Mouse (Mus musculus): Measurements from ENCODE around the gene Nabp1. TPM values are rescaled to one million over a fixed set of nuclear protein-coding genes. Genes with fewer than 3 reads are reported as not detected.

Nabp1 gene
- polyA plus RNA-seq, 1 experiment = 0.02 TPM

- Histone ChIP-seq H3K36me3 (ENCODE audit: control insufficient read depth) (no peaks in the 10 kb centered on the region; the same call in 1 of the 2 replicates), H3K4me1 (ENCODE audit: control insufficient read depth) (no peaks in the 10 kb centered on the region), H3K9me3 (ENCODE audit: control insufficient read depth, low read length) (no peaks in the 10 kb centered on the region), H3K27me3 (ENCODE audit: control insufficient read depth) (no peaks in the 10 kb centered on the region), H3K4me3 (replicated peaks) (no peak overlapping the region)
- no peak for TF ChIP-seq GATA1 (IDR thresholded peaks at IDR 0.05; ENCODE audit: low read length)
- TF ChIP-seq TAL1 (IDR thresholded peaks at IDR 0.05; ENCODE audit: low read length) = no peak
Measured at GRCm38 (mm10) chr1:51468077-51468476, 10.1 kb downstream of the Nabp1 start.

GRCm38 (mm10) chr1:51467181-51467580, 11.0 kb downstream of the Nabp1 start:
- Histone ChIP-seq H3K36me3 (ENCODE audit: control insufficient read depth) (no peaks in the 10 kb centered on the region; the same call in 1 of the 2 replicates), H3K27me3 (ENCODE audit: control insufficient read depth) (no peaks in the 10 kb centered on the region)
- TF ChIP-seq TAL1 (IDR thresholded peaks at IDR 0.05; ENCODE audit: low read length) (no peak), GATA1 (IDR thresholded peaks at IDR 0.05; ENCODE audit: low read length) (no peak)

GRCm38 (mm10) chr1:51466385-51466784, 11.8 kb downstream of the Nabp1 start:
- H3K27me3 ChIP-seq (ENCODE audit: control insufficient read depth) = no peaks in the 10 kb centered on the region
- TF ChIP-seq TAL1 (IDR thresholded peaks at IDR 0.05; ENCODE audit: low read length) (no peak), GATA1 (IDR thresholded peaks at IDR 0.05; ENCODE audit: low read length) (no peak)
- no peak overlapping the region for H3K4me3 ChIP-seq (replicated peaks)
- H3K4me1 ChIP-seq (ENCODE audit: control insufficient read depth) = no peaks in the 10 kb centered on the region
- no peaks in the 10 kb centered on the region for H3K9me3 ChIP-seq (ENCODE audit: control insufficient read depth, low read length)
- H3K36me3 ChIP-seq (ENCODE audit: control insufficient read depth) = no peaks in the 10 kb centered on the region; the same call in 1 of the 2 replicates

More at GRCm38 (mm10) chr1:51467181-51467580, 11.0 kb downstream of the Nabp1 start:
- no peak overlapping the region for H3K4me3 ChIP-seq (replicated peaks)
- H3K9me3 ChIP-seq (ENCODE audit: control insufficient read depth, low read length) = no peaks in the 10 kb centered on the region
- no peaks in the 10 kb centered on the region for H3K4me1 ChIP-seq (ENCODE audit: control insufficient read depth)

GRCm38 (mm10) chr1:51465285-51465684, 12.9 kb downstream of the Nabp1 start:
- H3K9me3 ChIP-seq (ENCODE audit: control insufficient read depth, low read length) = no peaks in the 10 kb centered on the region
- H3K27me3 ChIP-seq (ENCODE audit: control insufficient read depth) = no peaks in the 10 kb centered on the region
- no peaks in the 10 kb centered on the region for H3K36me3 ChIP-seq (ENCODE audit: control insufficient read depth)
- no peak overlapping the region for H3K4me3 ChIP-seq (replicated peaks)
- TF ChIP-seq GATA1 (IDR thresholded peaks at IDR 0.05; ENCODE audit: low read length) = no peak
- TF ChIP-seq TAL1 (IDR thresholded peaks at IDR 0.05; ENCODE audit: low read length) = no peak
- no peaks in the 10 kb centered on the region for H3K4me1 ChIP-seq (ENCODE audit: control insufficient read depth)

GRCm38 (mm10) chr1:51463038-51463437, 15.2 kb downstream of the Nabp1 start:
- Histone ChIP-seq H3K36me3 (ENCODE audit: control insufficient read depth) (no peaks in the 10 kb centered on the region), H3K9me3 (ENCODE audit: control insufficient read depth, low read length) (no peaks in the 10 kb centered on the region), H3K4me1 (ENCODE audit: control insufficient read depth) (no peaks in the 10 kb centered on the region), H3K4me3 (replicated peaks) (no peak overlapping the region), H3K27me3 (ENCODE audit: control insufficient read depth) (no peaks in the 10 kb centered on the region)
- no peak for TF ChIP-seq TAL1 (IDR thresholded peaks at IDR 0.05; ENCODE audit: low read length)
- no peak for TF ChIP-seq GATA1 (IDR thresholded peaks at IDR 0.05; ENCODE audit: low read length)

GRCm38 (mm10) chr1:51458731-51459450, 19.3 kb downstream of the Nabp1 start:
- no peaks in the 10 kb centered on the region for H3K4me1 ChIP-seq (ENCODE audit: control insufficient read depth)
- no peak overlapping the region for H3K4me3 ChIP-seq (replicated peaks)
- no peak for TF ChIP-seq GATA1 (IDR thresholded peaks at IDR 0.05; ENCODE audit: low read length)
- TF ChIP-seq TAL1 (IDR thresholded peaks at IDR 0.05; ENCODE audit: low read length) = no peak
- H3K27me3 ChIP-seq (ENCODE audit: control insufficient read depth) = no peaks in the 10 kb centered on the region
- no peaks in the 10 kb centered on the region for H3K36me3 ChIP-seq (ENCODE audit: control insufficient read depth)
- no peaks in the 10 kb centered on the region for H3K9me3 ChIP-seq (ENCODE audit: control insufficient read depth, low read length)

GRCm38 (mm10) chr1:51458089-51458488, 20.1 kb downstream of the Nabp1 start:
- H3K9me3 ChIP-seq (ENCODE audit: control insufficient read depth, low read length) = no peaks in the 10 kb centered on the region
- no peak for TF ChIP-seq TAL1 (IDR thresholded peaks at IDR 0.05; ENCODE audit: low read length)
- no peak for TF ChIP-seq GATA1 (IDR thresholded peaks at IDR 0.05; ENCODE audit: low read length)
- H3K36me3 ChIP-seq (ENCODE audit: control insufficient read depth) = no peaks in the 10 kb centered on the region
- no peaks in the 10 kb centered on the region for H3K27me3 ChIP-seq (ENCODE audit: control insufficient read depth)
- H3K4me3 ChIP-seq (replicated peaks) = no peak overlapping the region
- H3K4me1 ChIP-seq (ENCODE audit: control insufficient read depth) = no peaks in the 10 kb centered on the region

GRCm38 (mm10) chr1:51457249-51457648, 21.0 kb downstream of the Nabp1 start:
- Histone ChIP-seq H3K9me3 (ENCODE audit: control insufficient read depth, low read length) (no peaks in the 10 kb centered on the region), H3K27me3 (ENCODE audit: control insufficient read depth) (no peaks in the 10 kb centered on the region), H3K4me1 (ENCODE audit: control insufficient read depth) (no peaks in the 10 kb centered on the region), H3K4me3 (replicated peaks) (no peak overlapping the region), H3K36me3 (ENCODE audit: control insufficient read depth) (no peaks in the 10 kb centered on the region)
- no peak for TF ChIP-seq TAL1 (IDR thresholded peaks at IDR 0.05; ENCODE audit: low read length)
- TF ChIP-seq GATA1 (IDR thresholded peaks at IDR 0.05; ENCODE audit: low read length) = no peak

GRCm38 (mm10) chr1:51448789-51449188, 29.4 kb downstream of the Nabp1 start:
- Histone ChIP-seq H3K4me3 (replicated peaks) (no peak overlapping the region), H3K27me3 (ENCODE audit: control insufficient read depth) (no peaks in the 10 kb centered on the region), H3K9me3 (ENCODE audit: control insufficient read depth, low read length) (no peaks in the 10 kb centered on the region), H3K36me3 (ENCODE audit: control insufficient read depth) (no peaks in the 10 kb centered on the region), H3K4me1 (ENCODE audit: control insufficient read depth) (no peaks in the 10 kb centered on the region)
- TF ChIP-seq GATA1 (IDR thresholded peaks at IDR 0.05; ENCODE audit: low read length) (no peak), TAL1 (IDR thresholded peaks at IDR 0.05; ENCODE audit: low read length) (no peak)

Data from erythroblast, embryonic 14.5 days (primary cell).